Mouse (Mus musculus) adrenal gland, adult (tissue): ENCODE data around the gene Fam169b.

Experiments
- DNase-seq, 2 experiments: peaks; one replicate each; pipeline ENCODE4 v3.0.0; 2022 to 2023; ENCODE audit warnings: low spot score in 1 of 2; ENCODE audit not compliant: inconsistent age in 2 of 2

The Fam169b gene

GRCm38 (mm10) chr7:68395707-68396333 lies 122.2 kb downstream of the Fam169b start:
- DNase-seq: no peak

DNA sequence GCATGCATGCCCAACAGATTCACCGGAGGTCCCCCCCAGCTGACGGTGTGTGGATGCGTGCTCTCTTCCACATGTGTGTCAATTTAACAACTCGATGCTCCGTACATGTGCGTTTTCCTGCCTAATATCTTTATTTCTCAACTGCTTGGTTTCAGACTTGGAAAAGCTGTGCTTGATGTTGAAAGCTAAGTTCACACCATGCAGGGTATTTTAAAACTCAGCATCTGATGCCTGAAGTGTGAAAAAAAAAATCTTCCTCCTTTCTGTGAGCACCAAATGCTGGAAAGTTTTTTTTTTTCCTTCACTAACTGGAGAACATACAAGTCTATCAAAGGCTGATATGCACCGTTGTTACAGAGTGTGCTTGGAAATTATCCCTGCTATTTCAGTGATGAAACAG lies 126.9 kb downstream of the Fam169b start:
- no peak for DNase-seq

DNA sequence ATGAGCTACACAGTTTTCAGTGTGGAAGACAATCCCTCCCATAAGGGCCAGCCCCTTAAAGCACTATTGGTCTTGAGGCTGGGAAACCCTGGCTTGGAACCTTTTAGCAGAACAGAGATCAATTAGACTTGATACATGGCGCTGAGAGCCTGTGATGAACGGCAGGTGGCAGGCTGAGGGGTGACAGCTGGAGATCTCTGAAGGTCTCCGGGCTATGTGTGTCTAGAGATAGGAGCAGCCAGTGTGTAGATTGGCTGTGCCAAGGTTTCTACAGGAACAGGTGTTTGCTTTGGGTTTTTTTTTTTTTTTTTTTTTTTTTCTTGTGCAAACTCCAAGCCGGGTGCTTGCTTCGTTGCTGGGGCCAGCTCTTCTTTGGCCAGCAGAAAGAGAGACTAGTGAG lies 135.0 kb downstream of the Fam169b start:
- no peak for DNase-seq
